Mouse (Mus musculus) heart, embryonic 16.5 days (tissue): ENCODE measurements around the gene Defb25. TPM values are rescaled to one million over a fixed set of nuclear protein-coding genes. Genes with fewer than 3 reads are reported as not detected.

ENCODE experiments used
- polyA plus RNA-seq: library from polyadenylated mRNA; unstranded; fragments of >200 nt; fragmentation: Nextera tagmentation; extraction: Ambion mirVana; gene quantifications from 2 replicates; pipeline ENCODE4 v1.2.1, GENCODE M21; 2015

The Defb25 gene
- polyA plus RNA-seq, 1 experiment from 2014 or later, result 0.88 TPM

Other genes with a start within 250 kb of the Defb25 start
- gene Nrsn2, start 246.4 kb downstream of the Defb25 start, polyA plus RNA-seq, result 1.2 and 1.3 TPM in 2 replicates
- 5.4 and 7.3 TPM in 2 replicates for gene Sox12, start 225.0 kb downstream of the Defb25 start, polyA plus RNA-seq
- gene Zcchc3, start 208.0 kb downstream of the Defb25 start, polyA plus RNA-seq, result 24.3 and 26.0 TPM in 2 replicates
- 3.5 TPM in 2 replicates for gene 6820408C15Rik, start 207.5 kb downstream of the Defb25 start, polyA plus RNA-seq
- gene Defb23, start 158.4 kb downstream of the Defb25 start, polyA plus RNA-seq, result not detected in 2 replicates
- not detected in 2 replicates for gene Defb20, start 146.0 kb downstream of the Defb25 start, polyA plus RNA-seq
- gene Defb22, start 132.9 kb downstream of the Defb25 start, polyA plus RNA-seq, result not detected in 2 replicates
- gene Defb26, start 111.4 kb downstream of the Defb25 start, polyA plus RNA-seq, result not detected in 2 replicates
- gene Defb28, start 104.8 kb downstream of the Defb25 start, polyA plus RNA-seq, result not detected in 2 replicates
- gene Defb29, start 83.0 kb downstream of the Defb25 start, polyA plus RNA-seq, result not detected in 2 replicates
- not detected in 2 replicates for gene Gm17416, start 53.7 kb downstream of the Defb25 start, polyA plus RNA-seq
- not detected in 2 replicates for gene Defb21, start 50.3 kb downstream of the Defb25 start, polyA plus RNA-seq
- gene Defb19, start 42.7 kb downstream of the Defb25 start, polyA plus RNA-seq, result 0.61 and 1.2 TPM in 2 replicates
- not detected in 2 replicates for gene Defb45, start 23.7 kb downstream of the Defb25 start, polyA plus RNA-seq
- gene Defb36, start 18.7 kb downstream of the Defb25 start, polyA plus RNA-seq, result not detected in 2 replicates
- 12.8 and 14.8 TPM in 2 replicates for gene Rem1, start 3.9 kb upstream of the Defb25 start, polyA plus RNA-seq
- 76.4 and 81.7 TPM in 2 replicates for gene H13, start 46.4 kb upstream of the Defb25 start, polyA plus RNA-seq
- gene Mcts2, start 64.0 kb upstream of the Defb25 start, polyA plus RNA-seq, result 18.9 and 19.2 TPM in 2 replicates
- 56.3 and 64.5 TPM in 2 replicates for gene Id1, start 113.2 kb upstream of the Defb25 start, polyA plus RNA-seq
- gene Cox4i2, start 131.1 kb upstream of the Defb25 start, polyA plus RNA-seq, result 26.7 and 30.9 TPM in 2 replicates
- 70.5 and 74.3 TPM in 2 replicates for gene Bcl2l1, start 208.7 kb upstream of the Defb25 start, polyA plus RNA-seq
- gene Tpx2, start 224.9 kb upstream of the Defb25 start, polyA plus RNA-seq, result 45.4 and 55.1 TPM in 2 replicates